Mouse (Mus musculus): ENCODE results near the gene Cst11. TPM values are rescaled to one million over a fixed set of nuclear protein-coding genes. Genes with fewer than 3 reads are reported as not detected.

The Cst11 gene
- polyA plus RNA-seq, 1 experiment from 2014 or later = not detected

- Histone ChIP-seq H3K4me2 (replicated peaks; ENCODE audit: low read depth, low read length) (no peak overlapping the region), H3K9ac (replicated peaks; ENCODE audit: low read depth) (no peak overlapping the region), H3K4me1 (ENCODE audit: insufficient read depth, low read depth, low read length) (no peaks in the 10 kb centered on the region), H3K4me3 (ENCODE audit: low read depth, low read length) (no peak overlapping the region), H3K36me3 (ENCODE audit: insufficient read depth, low read length) (no peaks in the 10 kb centered on the region), H3K27ac (ENCODE audit: low read length) (no peak overlapping the region), H3K9me3 (ENCODE audit: low read length) (no peaks in the 10 kb centered on the region), H3K27me3 (replicated peaks; ENCODE audit: insufficient read depth, low read length) (no peaks in the 10 kb centered on the region)
- DNase-seq (ENCODE audit: low spot score) (peak; percentile 75), ATAC-seq (peak; percentile 100)
- TF ChIP-seq EP300 (IDR thresholded peaks at IDR 0.05) = peak; percentile 74
- TF ChIP-seq CTCF (IDR thresholded peaks at IDR 0.05) = no peak
- WGBS = 96% methylated on average over 1 of the region's 1 CpGs
These were observed 7.5 kb downstream of the Cst11 start for GRCm38 (mm10) chr2:148763648-148764388.

- H3K4me2 ChIP-seq (replicated peaks; ENCODE audit: low read depth, low read length) = no peak overlapping the region
- no peak overlapping the region for H3K9ac ChIP-seq (replicated peaks; ENCODE audit: low read depth)
- no peak overlapping the region for H3K27ac ChIP-seq (ENCODE audit: low read length)
- H3K4me3 ChIP-seq (ENCODE audit: low read depth, low read length) = no peak overlapping the region
- no peaks in the 10 kb centered on the region for H3K9me3 ChIP-seq (ENCODE audit: low read length)
- DNase-seq (ENCODE audit: low spot score) (no peak), ATAC-seq (no peak)
- no peak for TF ChIP-seq CTCF (IDR thresholded peaks at IDR 0.05)
- no peak for TF ChIP-seq EP300 (IDR thresholded peaks at IDR 0.05)
- H3K4me1 ChIP-seq (ENCODE audit: insufficient read depth, low read depth, low read length) = no peaks in the 10 kb centered on the region
- WGBS = 50% methylated on average over 1 of the region's 1 CpGs
- H3K27me3 ChIP-seq (replicated peaks; ENCODE audit: insufficient read depth, low read length) = no peaks in the 10 kb centered on the region
- H3K36me3 ChIP-seq (ENCODE audit: insufficient read depth, low read length) = no peaks in the 10 kb centered on the region
These were observed 16.9 kb downstream of the Cst11 start for GRCm38 (mm10) chr2:148754310-148754846.

GRCm38 (mm10) chr2:148751893-148752813 lies 19.1 kb downstream of the Cst11 start:
- TF ChIP-seq EP300 (IDR thresholded peaks at IDR 0.05) (0 out of 2 replicates have a peak, but pooled peaks have one; percentile 38), CTCF (IDR thresholded peaks at IDR 0.05) (peak; percentile 83)
- no peak overlapping the region for H3K9ac ChIP-seq (replicated peaks; ENCODE audit: low read depth)
- H3K4me3 ChIP-seq (ENCODE audit: low read depth, low read length) = 0 out of 2 replicates have a peak overlapping the region, but pooled peaks have one; percentile 8
- H3K27ac ChIP-seq (ENCODE audit: low read length) = no peak overlapping the region
- H3K27me3 ChIP-seq (replicated peaks; ENCODE audit: insufficient read depth, low read length) = no peaks in the 10 kb centered on the region
- H3K4me2 ChIP-seq (replicated peaks; ENCODE audit: low read depth, low read length) = peak overlapping the region; percentile 40
- DNase-seq (ENCODE audit: low spot score) = peak; percentile 94
- 16% methylated on average over 15 of the region's 15 CpGs for WGBS
- H3K36me3 ChIP-seq (ENCODE audit: insufficient read depth, low read length) = no peaks in the 10 kb centered on the region
- peak; percentile 81 for ATAC-seq
- H3K4me1 ChIP-seq (ENCODE audit: insufficient read depth, low read depth, low read length) = no peaks in the 10 kb centered on the region
- H3K9me3 ChIP-seq (ENCODE audit: low read length) = no peaks in the 10 kb centered on the region

GRCm38 (mm10) chr2:148750058-148750457 lies 21.2 kb downstream of the Cst11 start, which contains the start of gene Cstl1:
TSS of gene Cstl1 (plus strand) at chr2:148750358.
- Histone ChIP-seq H3K4me1 (ENCODE audit: insufficient read depth, low read depth, low read length) (no peaks in the 10 kb centered on the region), H3K4me3 (ENCODE audit: low read depth, low read length) (no peak within 1 kb of the TSS), H3K27me3 (replicated peaks; ENCODE audit: insufficient read depth, low read length) (no peaks in the 10 kb centered on the region), H3K4me2 (replicated peaks; ENCODE audit: low read depth, low read length) (no peak within 1 kb of the TSS), H3K36me3 (ENCODE audit: insufficient read depth, low read length) (no peaks in the 10 kb centered on the region), H3K27ac (ENCODE audit: low read length) (no peak within 1 kb of the TSS), H3K9me3 (ENCODE audit: low read length) (no peaks in the 10 kb centered on the region), H3K9ac (replicated peaks; ENCODE audit: low read depth) (no peak within 1 kb of the TSS)
- TF ChIP-seq CTCF (IDR thresholded peaks at IDR 0.05) = no peak
- no peak for TF ChIP-seq EP300 (IDR thresholded peaks at IDR 0.05)
- WGBS = 92% methylated on average over 1 of the region's 1 CpGs
- ATAC-seq = no peak
- DNase-seq (ENCODE audit: low spot score) = no peak

GRCm38 (mm10) chr2:148743846-148744407 lies 27.4 kb downstream of the Cst11 start:
- Histone ChIP-seq H3K27me3 (replicated peaks; ENCODE audit: insufficient read depth, low read length) (no peaks in the 10 kb centered on the region), H3K4me2 (replicated peaks; ENCODE audit: low read depth, low read length) (no peak overlapping the region), H3K9me3 (ENCODE audit: low read length) (no peaks in the 10 kb centered on the region), H3K9ac (replicated peaks; ENCODE audit: low read depth) (no peak overlapping the region), H3K4me1 (ENCODE audit: insufficient read depth, low read depth, low read length) (no peaks in the 10 kb centered on the region), H3K27ac (ENCODE audit: low read length) (no peak overlapping the region), H3K36me3 (ENCODE audit: insufficient read depth, low read length) (no peaks in the 10 kb centered on the region), H3K4me3 (ENCODE audit: low read depth, low read length) (no peak overlapping the region)
- 68% methylated on average over 3 of the region's 3 CpGs for whole genome bisulfite sequencing
- ATAC-seq = no peak
- no peak for DNase-seq (ENCODE audit: low spot score)
- TF ChIP-seq CTCF (IDR thresholded peaks at IDR 0.05) (no peak), EP300 (IDR thresholded peaks at IDR 0.05) (no peak)

- no peaks in the 10 kb centered on the region for H3K4me1 ChIP-seq (ENCODE audit: insufficient read depth, low read depth, low read length)
- no peaks in the 10 kb centered on the region for H3K36me3 ChIP-seq (ENCODE audit: insufficient read depth, low read length)
- H3K27me3 ChIP-seq (replicated peaks; ENCODE audit: insufficient read depth, low read length) = no peaks in the 10 kb centered on the region
- WGBS = 57% methylated on average over 3 of the region's 3 CpGs
- no peak overlapping the region for H3K27ac ChIP-seq (ENCODE audit: low read length)
- no peak overlapping the region for H3K4me3 ChIP-seq (ENCODE audit: low read depth, low read length)
- no peak overlapping the region for H3K9ac ChIP-seq (replicated peaks; ENCODE audit: low read depth)
- no peak for TF ChIP-seq CTCF (IDR thresholded peaks at IDR 0.05)
- TF ChIP-seq EP300 (IDR thresholded peaks at IDR 0.05) = no peak
- no peak for DNase-seq (ENCODE audit: low spot score)
- H3K9me3 ChIP-seq (ENCODE audit: low read length) = no peaks in the 10 kb centered on the region
- no peak for ATAC-seq
- no peak overlapping the region for H3K4me2 ChIP-seq (replicated peaks; ENCODE audit: low read depth, low read length)
These were observed 28.3 kb downstream of the Cst11 start for GRCm38 (mm10) chr2:148743001-148743400.
